Mouse (Mus musculus) retina, postnatal 1 day (tissue): ENCODE results near the gene Eif2b3.

Source experiments
- DNase-seq: peaks from one replicate; pipeline ENCODE4 v3.0.0-alpha.2; 2012

The Eif2b3 gene

DNA sequence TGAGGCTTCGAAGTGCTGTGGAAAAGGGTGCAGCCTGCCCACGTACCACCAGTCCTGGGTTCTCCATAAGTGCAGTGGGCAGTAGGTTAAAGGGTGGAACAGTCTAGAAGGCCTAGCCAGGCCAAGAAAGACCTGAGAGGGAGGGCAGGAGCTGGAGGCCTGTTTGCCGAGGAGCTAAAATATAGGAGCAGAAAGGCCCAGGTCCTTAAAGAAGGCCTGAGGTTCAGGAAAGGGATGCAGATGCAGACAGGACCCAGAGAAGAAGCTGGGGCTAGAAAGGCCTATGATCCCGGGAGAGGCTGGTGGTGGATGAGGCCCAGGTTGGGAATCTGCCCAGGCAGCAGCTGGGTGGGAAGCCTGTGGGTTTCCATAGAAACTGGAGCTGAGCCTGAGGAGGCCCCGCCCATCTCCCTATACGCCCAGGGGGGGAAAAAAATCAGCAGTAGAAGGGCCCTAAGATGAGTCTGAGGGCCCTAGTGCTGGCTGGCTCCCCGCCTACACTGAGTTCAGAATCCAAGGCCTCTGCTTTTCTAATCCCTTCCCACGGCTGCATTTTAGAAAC, 106.2 kb downstream of the Eif2b3 start, which contains the start of gene Btbd19:
TSS of gene Btbd19 (minus strand) at position 378 of the 562 bp plus-strand sequence.
- peak; percentile 61 for DNase-seq

DNA sequence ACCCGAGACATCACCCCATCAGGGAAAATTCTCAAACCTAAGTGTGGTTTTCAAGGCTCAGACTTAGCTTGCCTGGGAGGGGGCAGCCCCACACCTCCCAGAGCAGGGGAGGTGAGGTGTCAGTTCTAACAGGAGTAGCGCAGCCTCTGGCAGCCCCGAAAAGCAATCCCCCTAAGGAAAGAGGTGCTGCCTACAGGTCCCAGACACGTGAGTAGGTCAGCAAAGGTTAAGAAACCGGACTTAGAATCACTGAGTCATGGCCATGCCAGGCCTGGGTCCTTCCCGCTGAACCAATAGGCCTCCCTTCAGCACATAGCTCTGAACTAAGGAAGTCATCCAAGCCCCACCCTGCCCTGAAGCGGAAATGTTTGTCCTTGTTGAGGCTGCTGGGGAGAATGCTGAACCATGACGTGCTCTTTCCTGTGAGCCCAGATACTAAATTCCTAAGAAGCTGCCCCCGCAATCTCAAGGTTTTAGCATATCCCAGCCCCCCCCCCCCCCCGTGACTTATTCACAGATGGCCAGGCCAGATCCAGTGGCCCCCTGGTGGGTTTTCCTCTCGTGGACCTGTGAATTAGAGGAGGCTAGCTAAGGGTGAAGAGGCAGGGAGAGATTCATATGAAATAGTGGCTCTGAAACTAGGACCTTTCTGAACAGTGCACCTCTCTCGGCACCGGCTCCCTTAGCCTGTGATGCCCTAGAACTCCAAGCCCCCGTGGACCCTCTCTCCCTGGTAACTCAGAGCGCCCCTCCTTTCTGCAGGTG, 106.9 kb downstream of the Eif2b3 start:
- DNase-seq: no peak

DNA sequence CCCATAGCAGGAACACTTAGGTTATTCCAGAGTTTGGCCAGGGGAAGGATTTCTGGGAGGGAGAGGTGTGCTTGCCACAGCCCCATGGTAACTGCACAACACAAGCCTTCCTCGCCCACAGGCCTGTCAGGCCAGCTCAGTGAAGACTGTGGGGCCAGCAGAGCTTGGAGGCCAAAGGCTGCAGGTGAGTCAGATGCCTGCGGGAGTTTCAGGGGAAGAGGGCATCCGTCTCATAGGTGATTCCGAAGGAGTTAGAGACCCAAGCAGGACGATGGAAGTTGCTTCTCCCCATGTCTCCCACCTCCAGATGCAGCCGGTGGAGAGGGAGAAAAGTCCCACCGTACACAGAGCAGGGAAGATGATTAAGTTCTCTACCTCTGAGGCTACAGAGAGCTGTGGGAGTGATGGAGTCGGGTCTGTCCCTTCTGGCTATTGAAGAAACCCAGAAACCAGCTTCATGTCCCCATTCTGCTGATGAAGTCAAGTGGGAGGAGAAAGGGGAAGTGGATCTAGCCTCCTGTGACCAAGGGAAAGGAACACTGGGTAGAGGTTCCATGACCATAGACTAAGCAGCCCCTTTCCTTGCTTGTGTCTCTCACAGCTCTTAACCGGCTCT, 107.6 kb downstream of the Eif2b3 start, which contains the start of gene Tctex1d4:
TSS of gene Tctex1d4 (plus strand) at position 120 of the 616 bp plus-strand sequence.
- no peak for DNase-seq

DNA sequence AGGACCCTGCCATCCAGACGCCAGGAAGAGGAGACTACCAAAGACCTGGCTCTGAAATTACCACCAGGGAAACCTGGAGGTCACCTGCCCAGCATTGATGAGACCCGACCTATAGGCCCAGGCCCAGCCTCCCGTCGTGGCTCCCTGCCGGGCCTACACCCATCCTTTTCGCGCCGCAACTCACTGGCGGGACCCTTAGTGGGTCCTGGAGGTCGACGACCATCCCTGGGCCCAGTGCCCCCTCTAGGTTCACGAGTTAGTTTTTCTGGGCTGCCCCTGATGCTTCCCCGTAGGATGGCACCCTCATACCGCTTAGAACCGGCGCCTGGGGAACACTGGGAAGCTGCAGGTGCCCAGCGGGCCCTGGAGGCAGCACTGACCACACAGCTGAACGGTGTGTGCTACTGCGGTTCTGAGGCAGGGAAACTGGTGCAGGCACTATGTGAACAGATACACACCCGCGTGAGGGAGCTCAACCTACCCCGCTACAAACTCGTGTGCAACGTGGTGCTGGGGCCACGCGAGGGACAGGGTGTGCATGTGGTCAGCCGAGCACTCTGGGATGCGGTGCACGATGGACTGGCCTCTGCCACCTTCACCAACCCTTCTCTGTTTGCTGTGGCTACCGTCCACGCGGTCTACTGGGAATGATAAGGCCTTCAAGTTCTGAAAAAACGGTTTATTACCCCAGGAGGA, 108.9 kb downstream of the Eif2b3 start:
- DNase-seq: no peak

DNA sequence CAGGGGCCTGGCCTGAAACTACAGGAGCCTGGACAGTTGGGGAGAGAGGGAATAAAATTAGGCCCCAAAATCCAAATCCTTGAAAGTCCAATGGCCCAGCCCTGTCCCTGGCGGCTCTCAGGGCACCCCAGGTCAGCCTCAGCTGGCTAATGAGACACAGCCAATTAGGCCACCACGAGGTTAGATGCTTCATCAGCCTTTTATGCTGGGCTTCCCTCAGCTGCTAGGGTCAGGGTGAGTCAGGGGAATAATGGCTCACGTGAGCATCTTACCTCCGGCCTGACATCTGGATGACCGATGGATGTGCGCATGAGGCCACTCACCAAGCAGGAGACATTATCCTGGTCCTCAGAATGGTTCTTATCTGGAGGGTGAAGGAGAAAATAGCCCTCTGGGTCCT, 111.6 kb downstream of the Eif2b3 start:
- DNase-seq: peak; percentile 55

DNA sequence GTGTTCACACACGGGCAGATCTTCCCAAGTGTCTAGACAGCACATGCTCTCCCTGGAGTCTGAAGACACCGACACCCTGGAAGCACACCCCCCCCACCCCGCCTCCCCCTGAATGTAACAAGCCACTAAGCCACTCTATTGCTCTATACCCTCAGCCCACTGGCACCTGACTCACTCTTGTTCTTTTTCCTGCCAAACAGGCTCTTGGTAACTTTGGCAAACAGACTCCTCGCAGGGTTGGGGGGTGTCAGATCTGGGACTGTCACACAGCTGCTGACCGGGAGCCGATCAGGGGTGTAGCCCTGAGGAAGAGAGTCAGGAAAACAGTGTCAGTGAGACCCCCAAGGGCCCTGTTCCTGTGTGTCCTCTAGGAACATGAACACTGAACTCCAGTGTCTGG, 112.0 kb downstream of the Eif2b3 start:
- DNase-seq: no peak

DNA sequence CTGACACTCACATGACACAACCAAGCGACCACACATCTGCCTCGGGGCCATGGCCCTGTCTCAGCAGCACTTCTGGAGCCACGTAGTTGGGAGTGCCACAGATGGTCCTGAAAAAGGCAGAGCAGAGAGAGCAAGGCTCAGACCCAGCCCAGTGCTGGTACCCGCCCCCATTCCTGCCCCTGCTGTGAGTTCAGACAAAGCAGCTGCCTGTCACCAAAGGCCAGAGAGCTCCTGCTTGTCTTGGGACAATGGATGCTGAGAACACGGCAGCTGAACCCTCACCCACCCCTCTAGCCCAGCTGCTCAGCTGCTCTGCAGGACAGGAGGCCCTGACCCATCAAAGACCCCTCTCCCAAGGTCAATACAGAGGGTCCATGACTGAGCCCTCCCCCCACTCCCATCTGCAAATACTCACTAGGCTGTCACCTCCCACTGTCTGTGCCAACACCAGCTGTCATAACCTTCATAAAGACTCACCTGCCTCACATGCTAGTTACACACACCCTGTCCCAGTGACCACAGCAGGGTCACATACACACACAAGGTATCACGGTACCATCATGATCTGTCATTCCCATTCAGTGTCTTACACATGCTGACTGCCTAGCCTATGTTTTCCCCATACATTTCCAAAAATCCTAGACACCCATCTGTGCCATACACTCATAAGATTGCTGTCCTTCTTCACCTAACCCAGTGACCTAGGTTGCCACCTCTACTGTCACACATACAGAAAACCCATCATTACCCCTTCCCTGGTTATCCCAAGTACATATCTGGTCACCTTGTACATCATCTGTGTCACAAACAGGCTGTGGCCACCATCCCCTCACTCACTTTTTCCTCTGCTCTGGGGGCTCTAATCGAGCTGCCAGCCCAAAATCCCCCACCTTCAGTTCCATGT, 112.9 kb downstream of the Eif2b3 start:
- peak; percentile 91 for DNase-seq

DNA sequence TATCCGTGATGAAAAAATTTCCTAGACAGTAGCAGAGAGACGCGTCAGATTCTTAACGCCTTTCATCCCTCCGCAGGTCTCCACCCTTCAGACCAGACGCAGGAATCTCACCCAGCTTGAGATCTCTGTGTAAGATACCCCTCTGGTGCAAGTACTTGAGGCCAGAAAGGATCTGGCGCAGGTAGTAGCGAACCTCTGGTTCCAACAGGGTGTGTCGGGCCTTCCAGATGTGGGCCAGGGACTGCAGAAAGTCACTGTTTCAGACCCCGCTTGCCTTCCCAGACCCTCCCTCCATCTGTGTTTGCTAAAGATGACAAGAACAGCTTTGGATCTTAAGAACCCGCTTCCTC, 113.6 kb downstream of the Eif2b3 start:
- no peak for DNase-seq

DNA sequence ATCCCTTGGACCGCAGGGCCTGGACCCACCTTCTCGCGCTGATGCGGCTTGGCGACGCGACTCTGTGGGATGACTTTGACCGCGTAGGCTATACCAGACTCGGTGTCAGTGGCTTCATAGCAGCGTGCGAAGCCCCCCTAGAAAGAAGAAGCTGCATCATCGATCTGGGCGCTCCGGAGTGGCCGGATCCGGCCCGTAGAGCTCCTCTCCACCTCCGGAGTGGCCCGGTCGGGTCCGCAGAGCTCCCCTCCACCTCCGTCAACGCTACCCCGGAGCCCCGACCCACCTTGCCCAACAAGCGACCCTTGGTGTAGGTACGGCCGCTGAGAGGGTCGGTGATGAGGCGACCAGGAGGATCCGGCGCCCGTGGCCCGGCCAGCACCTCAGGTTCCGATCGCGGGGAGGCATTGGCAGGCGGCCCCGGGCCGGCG, 114.2 kb downstream of the Eif2b3 start:
- DNase-seq: peak; percentile 41

DNA sequence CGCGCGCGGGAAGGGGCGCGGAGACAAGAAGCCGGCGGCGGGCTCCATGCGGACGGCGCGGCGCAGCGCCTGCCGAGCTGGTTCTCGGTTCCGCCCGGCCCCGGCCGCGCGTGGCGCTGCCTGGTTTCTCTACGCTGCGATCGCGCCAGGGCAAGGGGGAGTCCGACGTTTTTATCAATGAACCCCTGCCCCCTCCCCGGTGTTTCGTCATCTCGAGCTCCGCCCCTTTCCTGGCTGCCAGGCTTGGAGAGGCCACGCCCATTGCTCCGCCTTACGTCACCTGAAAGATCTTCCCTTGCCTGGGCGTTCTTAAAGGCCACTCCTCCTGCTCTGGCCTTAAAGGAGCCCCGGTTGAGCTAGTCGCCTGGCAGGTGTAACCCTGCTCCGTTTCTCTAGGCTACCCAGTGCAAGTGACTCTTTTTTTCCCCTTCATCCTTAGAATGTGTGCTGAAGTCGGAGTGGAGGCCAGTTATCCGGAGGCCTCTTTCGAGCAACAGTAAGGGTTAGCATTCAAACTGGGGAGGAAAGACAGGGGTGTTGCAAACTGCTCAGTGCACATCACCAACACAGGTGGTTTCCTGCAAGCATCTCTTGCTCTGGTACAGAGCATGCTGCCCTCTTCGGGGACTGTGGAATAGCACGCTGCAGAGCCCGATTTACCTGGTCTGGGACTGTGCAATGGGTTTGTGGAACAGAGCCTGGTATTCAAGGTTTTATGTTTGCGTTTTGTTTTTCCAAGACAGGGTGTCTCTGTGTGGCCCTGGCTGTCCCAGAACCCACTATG, 114.8 kb downstream of the Eif2b3 start, which contains the start of gene Plk3:
TSS of gene Plk3 (minus strand) at position 147 of the 784 bp plus-strand sequence.
- peak; percentile 97 for DNase-seq

DNA sequence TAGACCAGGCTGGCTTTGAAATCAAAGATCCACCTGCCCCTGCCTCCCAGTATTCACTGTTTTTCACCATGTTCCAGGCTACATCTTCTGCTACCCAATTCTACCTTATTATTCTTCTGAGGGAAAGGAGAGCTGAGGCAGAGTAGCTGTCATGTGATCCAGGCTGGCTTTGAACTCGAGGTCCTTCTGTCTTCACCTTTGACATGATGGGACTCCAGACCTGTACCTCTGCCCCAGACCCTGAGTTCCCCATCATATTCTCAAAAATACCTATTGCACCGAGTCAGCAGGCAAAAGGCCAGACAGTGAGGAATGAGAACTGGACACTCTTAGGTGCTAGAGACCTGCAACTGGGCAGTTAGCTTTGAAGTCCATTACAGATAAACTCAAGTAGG, 115.4 kb downstream of the Eif2b3 start:
- no peak for DNase-seq

DNA sequence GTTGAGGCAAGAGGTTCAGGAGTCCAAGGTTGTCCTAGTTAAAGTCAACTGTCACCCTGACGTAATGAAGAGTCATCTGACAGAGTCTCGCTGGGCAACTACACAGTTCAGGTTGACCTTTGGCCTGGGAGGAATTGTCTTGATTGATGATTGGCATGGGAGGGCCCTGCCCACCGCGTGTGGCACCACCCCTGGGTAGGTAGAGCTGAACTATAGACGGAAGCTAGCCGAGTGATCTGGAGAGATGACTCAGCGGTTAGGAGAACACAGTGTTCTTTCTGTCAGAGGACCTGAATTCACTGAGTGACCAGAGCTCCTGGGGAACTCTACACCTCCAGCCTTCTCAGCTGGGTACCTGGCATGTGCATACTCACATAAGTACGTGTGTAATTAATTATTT, 116.8 kb downstream of the Eif2b3 start:
- no peak for DNase-seq
